ENCODE assay signal across 7 mouse cellular contexts in the genomic region with DNA sequence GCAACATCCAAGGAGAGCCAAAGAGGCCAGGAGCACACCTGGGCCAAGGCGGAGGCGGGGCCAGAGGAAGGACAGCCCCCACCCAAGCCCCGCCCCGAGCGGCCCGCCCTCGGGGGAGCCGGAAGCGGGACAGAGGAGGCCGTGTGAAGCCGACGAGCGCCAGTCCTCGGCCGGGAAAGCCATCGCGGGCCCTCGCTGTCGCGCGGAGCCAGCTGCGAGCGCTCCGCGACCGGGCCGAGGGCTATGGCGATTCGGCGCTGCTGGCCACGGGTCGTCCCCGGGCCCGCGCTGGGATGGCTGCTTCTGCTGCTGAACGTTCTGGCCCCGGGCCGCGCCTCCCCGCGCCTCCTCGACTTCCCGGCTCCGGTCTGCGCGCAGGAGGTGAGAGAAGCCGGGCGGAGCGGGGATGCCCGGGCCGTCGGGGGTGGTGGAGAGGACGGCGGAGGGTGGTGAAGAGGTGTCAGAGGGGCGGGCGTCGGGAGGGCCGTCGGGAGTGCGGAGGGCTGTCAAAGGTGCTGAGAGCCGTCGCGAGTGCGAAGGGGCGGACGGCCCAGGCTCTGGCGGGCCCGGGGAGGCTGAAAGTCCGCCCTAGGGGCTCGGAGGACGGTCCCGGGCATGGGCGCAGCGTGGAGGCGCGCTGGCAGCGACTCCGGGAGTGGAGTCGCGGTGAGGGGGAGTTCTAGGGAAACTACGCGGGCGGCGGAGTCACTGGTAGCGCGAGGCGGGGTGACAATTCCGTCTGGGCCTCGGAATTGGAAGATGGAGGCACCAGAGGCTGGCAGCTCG. TPM values are rescaled to one million over a fixed set of nuclear protein-coding genes. Genes with fewer than 3 reads are reported as not detected.
DNase-seq lines count a peak whose midpoint lies in the region; ATAC-seq and TF ChIP-seq lines count a peak whose summit lies in the region.

A gene (plus strand): TSS at position 162 of the 786 bp plus-strand sequence.

- H3K4me2 ChIP-seq in forebrain, embryonic 13.5 days, result peak within 1 kb of the TSS; percentile 70

- peaks cover 14% of the 10 kb centered on the region for H3K4me1 ChIP-seq in forebrain, embryonic 13.5 days
- H3K4me1 ChIP-seq in small intestine, adult 2 months (ENCODE audit: control insufficient read depth, insufficient read depth, insufficient read length, low read length), result peaks cover 5% of the 10 kb centered on the region

- H3K9ac ChIP-seq in forebrain, embryonic 13.5 days, result peak within 1 kb of the TSS; percentile 68

- peak; percentile 31 for DNase-seq in MN1 (ENCODE audit: low spot score)
- peak; percentile 39 to 55 for DNase-seq in adrenal gland, postnatal 4 days (ENCODE audit: low spot score in 2 of 2)
- peak; percentile 63 for DNase-seq in left cerebral cortex, postnatal 4 days
- DNase-seq in mesoderm, embryonic 11.5 days (ENCODE audit: low read depth, low spot score), result peak; percentile 62

- no peak for TF ChIP-seq CTCF in small intestine, adult 2 months (IDR thresholded peaks at IDR 0.05; ENCODE audit: extremely low read depth, insufficient read length, insufficient replicate concordance, low read depth, low read length)

- peaks cover 48% of the 10 kb centered on the region for H3K27me3 ChIP-seq in forebrain, embryonic 13.5 days
- H3K27me3 ChIP-seq in small intestine, adult 2 months (ENCODE audit: control insufficient read depth, insufficient read depth, low read length), result no peaks in the 10 kb centered on the region

- WGBS in forebrain, embryonic 13.5 days, result 1% methylated on average over 77 of the region's 90 CpGs
- WGBS in small intestine, adult 2 months, result 1% methylated on average over 89 of the region's 90 CpGs

- no peak within 1 kb of the TSS for H3K27ac ChIP-seq in forebrain, embryonic 13.5 days
- peak within 1 kb of the TSS; percentile 68 for H3K27ac ChIP-seq in small intestine, adult 2 months (ENCODE audit: insufficient read depth, low read depth, low read length)

- peak; percentile 88 for ATAC-seq in forebrain, embryonic 13.5 days
- peak; percentile 30 to 49; a peak in 3 of 4 replicates for ATAC-seq in hematopoietic stem cell, adult 5-6 weeks (replicated peaks in 1 of 2; ENCODE audit: insufficient read depth in 1 of 2, low FRiP score in 2 of 2, low TSS enrichment in 1 of 2, low read depth in 1 of 2, poor library complexity in 2 of 2, severe bottlenecking in 2 of 2)

- no peaks in the 10 kb centered on the region for H3K9me3 ChIP-seq in forebrain, embryonic 13.5 days (replicated peaks)

- intact Hi-C loops in left cerebral cortex, postnatal 4 days (cut with DNase I), result no loop called here

- H3K4me3 ChIP-seq in forebrain, embryonic 13.5 days, result peak within 1 kb of the TSS; percentile 56
- H3K4me3 ChIP-seq in small intestine, adult 2 months (ENCODE audit: low read depth, low read length), result peak within 1 kb of the TSS; percentile 96

- peak; percentile 94 for TF ChIP-seq POLR2A in small intestine, adult 2 months (IDR thresholded peaks at IDR 0.05; ENCODE audit: low read depth, low read length)

- no peaks in the 10 kb centered on the region for H3K36me3 ChIP-seq in forebrain, embryonic 13.5 days (ENCODE audit: poor library complexity, severe bottlenecking)
- H3K36me3 ChIP-seq in small intestine, adult 2 months (ENCODE audit: control insufficient read depth, insufficient read depth, low read length), result no peaks in the 10 kb centered on the region

RNA-seq across cellular contexts. Expression of the gene that starts here (rescaled TPM):
- 10 to 100 TPM in 1 of 2 experiments, 1 to 10 TPM in 1; 9.9 to 14.4 TPM for total RNA-seq in adrenal gland, postnatal 4 days (2021)
- polyA plus RNA-seq in forebrain, embryonic 13.5 days (2015; fragmentation: Nextera tagmentation; extraction: Ambion mirVana), result 4.4 and 5.2 TPM in 2 replicates
- 44.6 and 77.6 TPM in 2 replicates for total RNA-seq in hematopoietic stem cell, adult 5-6 weeks (2017)
- 1 to 10 TPM; 3.3 to 4.1 TPM for total RNA-seq in left cerebral cortex, postnatal 4 days (2021)
- polyA plus RNA-seq in small intestine, adult 2 months (2012; rRNA removed), result 8.4 and 18.7 TPM in 2 replicates
